29 mouse cellular contexts compared by ENCODE assay signal in the genomic region with DNA sequence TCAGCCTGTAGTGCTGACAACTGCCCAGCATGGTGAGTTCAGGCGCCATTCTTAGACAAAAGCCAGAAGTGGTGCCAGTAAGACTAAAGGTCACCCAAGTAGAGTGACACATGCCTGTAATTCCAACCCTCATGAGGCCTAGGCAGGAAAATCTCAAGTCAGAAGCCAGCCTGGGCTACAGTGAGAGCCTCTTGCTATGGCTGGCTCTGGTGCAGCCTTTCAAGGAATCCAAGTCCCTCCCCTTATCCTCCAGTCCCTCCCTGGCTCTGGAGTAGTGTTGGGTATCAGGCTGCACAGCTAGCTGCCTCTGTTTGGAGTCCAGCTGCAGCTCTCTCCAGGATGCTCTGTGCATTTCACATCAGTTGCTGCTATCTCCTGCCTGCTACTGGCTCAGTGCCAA. TPM values are rescaled to one million over a fixed set of nuclear protein-coding genes. Genes with fewer than 3 reads are reported as not detected.
DNase-seq lines count a peak whose midpoint lies in the region; ATAC-seq and TF ChIP-seq lines count a peak whose summit lies in the region.
"Had no signal": no experiment of that assay in that cellular context is flagged by ENCODE, and none has a peak within 500 bp of the region (broad histone marks: within the 10 kb centered on the region; RNA-seq: fewer than 3 reads in every experiment).

No protein-coding gene starts in this region.

- no peaks in the 10 kb centered on the region for H3K27me3 ChIP-seq in forebrain, postnatal 0 days (ENCODE audit: insufficient read depth, low read length)
- no peaks in the 10 kb centered on the region for H3K27me3 ChIP-seq in forebrain, embryonic 12.5 days
- H3K27me3 ChIP-seq in hindbrain, postnatal 0 days (ENCODE audit: insufficient read depth, low read length): no peaks in the 10 kb centered on the region
- H3K27me3 ChIP-seq in hindbrain, embryonic 10.5 days (ENCODE audit: insufficient read depth, poor library complexity, severe bottlenecking): peaks cover 7% of the 10 kb centered on the region; the same call in 1 of the 2 replicates
- H3K27me3 ChIP-seq: embryonic facial prominence, embryonic 12.5 days; heart, embryonic 12.5 days; kidney, embryonic 15.5 days; Patski had no signal

- H3K4me1 ChIP-seq in forebrain, postnatal 0 days (ENCODE audit: insufficient read depth): no peaks in the 10 kb centered on the region
- no peaks in the 10 kb centered on the region for H3K4me1 ChIP-seq in forebrain, embryonic 12.5 days
- no peaks in the 10 kb centered on the region for H3K4me1 ChIP-seq in hindbrain, postnatal 0 days (ENCODE audit: insufficient read depth, low read length)
- no peaks in the 10 kb centered on the region for H3K4me1 ChIP-seq in hindbrain, embryonic 10.5 days (replicated peaks)
- H3K4me1 ChIP-seq: embryonic facial prominence, embryonic 12.5 days; kidney, embryonic 15.5 days had no signal

- no peak overlapping the region for H3K4me2 ChIP-seq in forebrain, postnatal 0 days (ENCODE audit: low read depth)
- H3K4me2 ChIP-seq in forebrain, embryonic 12.5 days: no peak overlapping the region
- no peak overlapping the region for H3K4me2 ChIP-seq in hindbrain, postnatal 0 days (ENCODE audit: low read depth, low read length)
- H3K4me2 ChIP-seq: embryonic facial prominence, embryonic 12.5 days; heart, embryonic 12.5 days; hindbrain, embryonic 14.5 days; kidney, embryonic 15.5 days had no signal

- no peak overlapping the region for H3K4me3 ChIP-seq in forebrain, postnatal 0 days (ENCODE audit: low read depth, low read length)
- no peak overlapping the region for H3K4me3 ChIP-seq in forebrain, embryonic 12.5 days (replicated peaks)
- no peak overlapping the region for H3K4me3 ChIP-seq in hindbrain, postnatal 0 days (ENCODE audit: low read length)
- no peak overlapping the region for H3K4me3 ChIP-seq in hindbrain, embryonic 10.5 days
- H3K4me3 ChIP-seq: embryonic facial prominence, embryonic 12.5 days; heart, embryonic 12.5 days; kidney, embryonic 15.5 days had no signal

- 0 out of 2 replicates have a peak, but pooled peaks have one; percentile 30 for ATAC-seq in forebrain, postnatal 0 days
- ATAC-seq in forebrain, embryonic 12.5 days (ENCODE audit: low FRiP score): no peak
- no peak for ATAC-seq in hindbrain, postnatal 0 days
- ATAC-seq: activated CD4-positive, CD25-positive, alpha-beta regulatory T cell, adult 4 months; CD4-positive, CD25-positive, alpha-beta regulatory T cell, adult 4 months; intestine, embryonic 16.5 days; Patski had no signal

- H3K9me3 ChIP-seq in forebrain, postnatal 0 days (ENCODE audit: low read length): no peaks in the 10 kb centered on the region
- H3K9me3 ChIP-seq in forebrain, embryonic 12.5 days: no peaks in the 10 kb centered on the region
- H3K9me3 ChIP-seq in hindbrain, postnatal 0 days (ENCODE audit: low read length): no peaks in the 10 kb centered on the region
- no peaks in the 10 kb centered on the region for H3K9me3 ChIP-seq in hindbrain, embryonic 10.5 days
- H3K9me3 ChIP-seq: embryonic facial prominence, embryonic 12.5 days; heart, embryonic 12.5 days; kidney, embryonic 15.5 days had no signal

- TF ChIP-seq CTCF in forebrain, postnatal 0 days (IDR thresholded peaks at IDR 0.05; ENCODE audit: low read depth): no peak
- TF ChIP-seq CTCF in hindbrain, postnatal 0 days (IDR thresholded peaks at IDR 0.05; ENCODE audit: low read depth): no peak

- DNase-seq in forebrain, postnatal 0 days: no peak
- DNase-seq in hindbrain, postnatal 0 days (ENCODE audit: low spot score): peak; percentile 20
- no peak for DNase-seq in hindbrain, embryonic 10.5 days (ENCODE audit: low spot score)
- peak; percentile 52 for DNase-seq in NIH3T3 (ENCODE audit: low read depth)
- DNase-seq in gastrocnemius, adult 18-20 months (ENCODE audit: low spot score): no peak
- DNase-seq in spleen, adult 12 weeks (ENCODE audit: low spot score): no peak
- DNase-seq: adrenal gland, adult 2 months; adrenal gland, postnatal 25 days; B cell, adult 2 months; cerebellum, adult 8-10 months; cerebellum, postnatal 14 days; embryo, embryonic 11 days; gastrocnemius, postnatal 36 days; heart, adult 11 months; heart, postnatal 10 days; kidney, adult 2 months had no signal

- H3K9ac ChIP-seq in forebrain, postnatal 0 days: no peak overlapping the region
- H3K9ac ChIP-seq in forebrain, embryonic 12.5 days: no peak overlapping the region
- no peak overlapping the region for H3K9ac ChIP-seq in hindbrain, postnatal 0 days (replicated peaks; ENCODE audit: low read length)
- H3K9ac ChIP-seq: embryonic facial prominence, embryonic 12.5 days; heart, embryonic 12.5 days; hindbrain, embryonic 14.5 days; kidney, embryonic 15.5 days had no signal

- no peak overlapping the region for H3K27ac ChIP-seq in forebrain, postnatal 0 days (ENCODE audit: low read depth, low read length)
- no peak overlapping the region for H3K27ac ChIP-seq in forebrain, embryonic 12.5 days
- no peak overlapping the region for H3K27ac ChIP-seq in hindbrain, postnatal 0 days
- no peak overlapping the region for H3K27ac ChIP-seq in hindbrain, embryonic 10.5 days
- H3K27ac ChIP-seq: embryonic facial prominence, embryonic 12.5 days; hindbrain, embryonic 14.5 days; kidney, embryonic 15.5 days had no signal

- WGBS in forebrain, postnatal 0 days: 68% methylated on average over 1 of the region's 1 CpGs
- WGBS in forebrain, embryonic 12.5 days: 79% methylated on average over 1 of the region's 1 CpGs
- 50% methylated on average over 1 of the region's 1 CpGs for WGBS in hindbrain, postnatal 0 days
- 71% methylated on average over 1 of the region's 1 CpGs for WGBS in hindbrain, embryonic 10.5 days

- H3K36me3 ChIP-seq in forebrain, postnatal 0 days (ENCODE audit: insufficient read depth): no peaks in the 10 kb centered on the region
- H3K36me3 ChIP-seq in forebrain, embryonic 12.5 days (replicated peaks): no peaks in the 10 kb centered on the region
- no peaks in the 10 kb centered on the region for H3K36me3 ChIP-seq in hindbrain, postnatal 0 days (ENCODE audit: insufficient read depth, low read length)
- no peaks in the 10 kb centered on the region for H3K36me3 ChIP-seq in hindbrain, embryonic 10.5 days
- H3K36me3 ChIP-seq: embryonic facial prominence, embryonic 12.5 days; G1E; heart, embryonic 12.5 days; kidney, embryonic 15.5 days had no signal

RNA-seq across cellular contexts. Expression of a gene that starts 19.2 kb away (rescaled TPM):
- total RNA-seq in forebrain, postnatal 0 days (2014; rRNA removed): not detected in 2 replicates
- 0.13 TPM in 1 of 2 replicates, not detected in the other for polyA plus RNA-seq in forebrain, postnatal 0 days (2015; fragmentation: Nextera tagmentation; extraction: Ambion mirVana)
- 0.22 TPM in 1 of 2 replicates, not detected in the other for polyA plus RNA-seq in forebrain, embryonic 12.5 days (2016; fragmentation: Nextera tagmentation; extraction: Ambion mirVana)
- 0.94 TPM in 1 of 2 replicates, not detected in the other for total RNA-seq in hindbrain, postnatal 0 days (2014; rRNA removed)
- polyA plus RNA-seq in hindbrain, postnatal 0 days (2015; fragmentation: Nextera tagmentation; extraction: Ambion mirVana): 0.25 and 0.32 TPM in 2 replicates
- 0.10 TPM in 1 of 2 replicates, not detected in the other for polyA plus RNA-seq in hindbrain, embryonic 10.5 days (2016; fragmentation: Nextera tagmentation; extraction: Ambion mirVana)
- not detected for total RNA-seq in gastrocnemius, adult 18-20 months (2021)
- total RNA-seq: adrenal gland, adult 2 months; adrenal gland, postnatal 25 days; common myeloid progenitor, adult 5-6 weeks; G1E; gastrocnemius, adult 8-10 months; gastrocnemius, postnatal 36 days; heart, postnatal 10 days; hematopoietic stem cell, adult 5-6 weeks had no signal
- polyA plus RNA-seq: activated CD4-positive, CD25-positive, alpha-beta regulatory T cell, adult 4 months; adrenal gland, adult 2 months; CD4-positive, CD25-positive, alpha-beta regulatory T cell, adult 4 months; G1E; hindbrain, embryonic 14.5 days; kidney, adult 2 months; Patski had no signal

Comparison
In these comparisons a context has a peak if more than half of its experiments do, and no peak if none do; other contexts are left out.
1. DNase-seq: peak in hindbrain, postnatal 0 days (single experiment) and NIH3T3 (single experiment); none in forebrain, postnatal 0 days (single experiment), hindbrain, embryonic 10.5 days (single experiment), gastrocnemius, adult 18-20 months (single experiment) and spleen, adult 12 weeks (single experiment).